Mouse (Mus musculus): ENCODE results near the gene Rgs3. TPM values are rescaled to one million over a fixed set of nuclear protein-coding genes. Genes with fewer than 3 reads are reported as not detected.

Gene Rgs3
- polyA plus RNA-seq, 1 experiment from 2014 or later = 46.7 TPM

DNA sequence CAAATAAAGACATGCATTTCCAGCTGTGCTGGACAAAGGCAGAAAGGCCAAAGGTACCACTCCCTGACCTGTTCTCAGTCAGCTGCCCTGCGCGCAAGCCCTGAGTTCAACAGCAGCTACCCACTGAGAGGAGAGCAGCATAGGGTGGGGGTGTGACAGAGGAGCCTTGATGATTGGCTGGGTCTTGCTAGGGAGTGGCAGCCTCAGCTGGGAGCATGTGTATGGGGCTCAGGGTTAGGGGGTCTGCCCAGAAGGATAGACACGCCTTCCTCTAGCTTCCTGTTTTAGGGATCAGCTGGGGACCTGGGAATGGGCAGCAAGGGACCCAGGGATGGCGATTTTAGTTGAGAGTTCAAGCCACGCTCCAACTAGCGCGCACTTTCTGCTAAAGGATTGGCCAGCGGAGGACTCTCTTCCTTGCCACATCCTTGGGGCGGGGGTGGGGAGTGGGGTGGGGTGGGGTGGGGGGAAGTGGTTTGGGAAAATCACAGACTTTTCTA is 113.9 kb downstream of the Rgs3 start:
- Histone ChIP-seq H3K27ac (replicated peaks) (peak overlapping the region; percentile 59; the same call in 1 of the 2 replicates), H3K4me1 (peaks cover 46% of the 10 kb centered on the region), H3K9ac (replicated peaks) (peak overlapping the region; percentile 87), H3K4me2 (replicated peaks) (peak overlapping the region; percentile 64), H3K4me3 (peak overlapping the region; percentile 63), H3K9me3 (no peaks in the 10 kb centered on the region), H3K27me3 (no peaks in the 10 kb centered on the region), H3K36me3 (no peaks in the 10 kb centered on the region)
- WGBS = 7% methylated on average over 9 of the region's 9 CpGs
- peak; percentile 72 for ATAC-seq (replicated peaks)

DNA sequence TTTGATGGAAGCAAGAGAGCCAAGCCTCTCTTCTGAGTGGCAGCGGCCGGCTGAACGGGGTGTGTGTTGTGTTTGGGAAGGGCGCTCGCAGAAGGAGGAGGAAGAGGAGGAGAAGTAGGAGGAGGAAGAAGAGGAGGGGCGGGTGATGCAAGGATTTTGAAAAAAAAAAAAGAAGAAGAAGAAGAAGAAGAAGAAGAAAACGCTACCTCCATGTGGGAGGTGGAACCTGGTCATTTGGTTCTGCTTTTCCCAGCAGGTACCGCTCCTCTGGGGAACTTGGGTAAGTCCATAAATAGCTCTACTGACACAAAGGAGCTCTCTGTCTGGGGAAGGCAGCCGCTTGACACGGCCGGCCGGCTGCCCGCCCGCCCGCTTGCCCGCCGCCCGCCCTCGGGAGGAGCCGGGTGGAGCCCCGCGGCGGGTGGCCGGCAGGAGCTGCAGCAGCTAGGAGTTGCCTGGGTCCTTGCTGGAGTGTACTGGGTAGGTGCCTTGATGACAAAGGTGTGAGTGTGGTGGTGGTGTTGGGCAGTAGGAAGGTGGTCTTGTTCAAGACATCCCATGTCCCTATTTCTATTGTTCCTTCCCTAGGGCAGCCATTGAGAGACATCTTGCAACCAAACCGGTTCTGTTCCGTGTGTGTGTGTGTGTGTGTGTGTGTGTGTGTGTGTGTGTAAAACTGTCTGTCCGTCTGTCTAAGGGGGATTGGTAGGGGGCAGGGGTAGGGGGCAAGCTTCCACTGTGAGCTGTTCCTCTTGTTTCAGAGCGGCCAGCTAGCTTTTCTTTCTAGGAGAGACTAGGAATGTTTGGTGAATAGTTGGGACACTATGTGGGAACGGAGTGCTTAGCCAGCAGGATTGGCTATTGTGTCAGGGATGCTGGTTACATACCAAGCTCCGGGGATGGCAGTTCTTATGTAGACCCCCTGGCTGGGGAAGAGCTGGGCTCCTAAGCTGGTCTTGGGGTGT is 114.7 kb downstream of the Rgs3 start:
- no peaks in the 10 kb centered on the region for H3K27me3 ChIP-seq
- H3K9me3 ChIP-seq = no peaks in the 10 kb centered on the region
- peak overlapping the region; percentile 63 for H3K4me3 ChIP-seq
- peak overlapping the region; percentile 87 for H3K9ac ChIP-seq (replicated peaks)
- 3% methylated on average over 30 of the region's 30 CpGs for WGBS
- peak overlapping the region; percentile 64 for H3K4me2 ChIP-seq (replicated peaks)
- peak overlapping the region; percentile 59 for H3K27ac ChIP-seq (replicated peaks)
- H3K36me3 ChIP-seq = no peaks in the 10 kb centered on the region
- peak; percentile 47 for ATAC-seq (replicated peaks)
- H3K4me1 ChIP-seq = peaks cover 53% of the 10 kb centered on the region

- H3K36me3 ChIP-seq = no peaks in the 10 kb centered on the region
- ATAC-seq (replicated peaks) = no peak
- WGBS = 80% methylated on average over 2 of the region's 2 CpGs
- peak overlapping the region; percentile 87 for H3K9ac ChIP-seq (replicated peaks)
- peaks cover 56% of the 10 kb centered on the region for H3K4me1 ChIP-seq
- no peaks in the 10 kb centered on the region for H3K27me3 ChIP-seq
- H3K9me3 ChIP-seq = no peaks in the 10 kb centered on the region
- peak overlapping the region; percentile 64 for H3K4me2 ChIP-seq (replicated peaks)
- no peak overlapping the region for H3K27ac ChIP-seq (replicated peaks)
- peak overlapping the region; percentile 63 for H3K4me3 ChIP-seq
Observed at GRCm38 (mm10) chr4:62675394-62675793, 115.7 kb downstream of the Rgs3 start.

DNA sequence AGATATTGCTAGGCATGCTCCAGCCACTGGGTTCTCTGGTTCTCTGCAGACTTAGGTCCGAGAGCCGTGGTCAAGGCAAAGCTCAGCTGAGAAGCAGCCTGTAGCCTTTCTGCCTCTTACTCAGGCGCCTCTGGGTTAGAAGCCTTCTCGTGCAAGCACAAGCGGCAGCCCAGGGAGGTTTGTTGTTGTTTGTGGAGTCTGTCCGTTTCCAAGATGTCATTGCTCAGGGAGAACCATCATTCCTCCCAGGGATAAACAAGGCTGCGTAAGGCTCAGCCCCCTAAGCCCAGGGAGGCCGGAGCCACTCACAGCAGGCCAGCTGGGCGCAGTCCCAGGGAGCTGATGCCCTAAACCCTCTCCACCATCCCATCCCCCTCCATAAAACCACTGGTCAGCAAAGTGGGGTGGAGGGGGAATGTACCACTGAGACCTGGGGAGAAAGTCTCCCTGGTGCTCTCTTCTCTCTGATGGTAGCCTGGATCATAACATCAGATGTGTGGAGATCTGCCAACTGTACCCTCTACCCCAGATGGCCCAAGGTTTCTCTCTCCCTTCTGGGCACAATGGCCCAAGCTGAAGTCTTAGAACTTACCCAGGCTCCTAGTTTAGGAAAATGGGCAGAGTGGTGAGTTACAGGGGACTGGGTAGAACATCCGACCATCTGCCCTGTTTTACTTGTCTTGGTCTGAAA is 117.5 kb downstream of the Rgs3 start:
- H3K9ac ChIP-seq (replicated peaks) = no peak overlapping the region

DNA sequence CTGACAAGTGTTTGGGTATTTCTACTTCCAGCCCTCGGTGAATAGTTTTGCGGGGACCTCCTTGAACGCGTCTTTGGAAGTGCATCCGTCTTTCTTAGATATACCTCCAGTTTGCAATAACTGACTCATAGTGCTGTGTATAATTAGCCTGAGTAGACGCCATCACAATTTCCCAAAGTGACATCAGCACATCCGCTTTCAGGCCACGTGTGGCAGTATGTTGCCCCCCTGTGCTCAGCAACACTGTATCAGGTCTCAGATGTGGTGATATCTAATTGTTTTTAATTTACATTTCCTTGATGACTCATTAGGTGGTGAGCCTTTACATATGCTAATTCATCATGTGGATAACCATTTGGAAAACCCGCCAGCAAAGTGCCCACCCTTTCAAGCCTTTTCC is 119.5 kb downstream of the Rgs3 start:
- Histone ChIP-seq H3K9ac (replicated peaks) (no peak overlapping the region), H3K4me2 (replicated peaks) (no peak overlapping the region), H3K36me3 (0 out of 2 replicates have a peak, but pooled peaks cover 6% of the 10 kb centered on the region), H3K4me3 (no peak overlapping the region), H3K27me3 (no peaks in the 10 kb centered on the region), H3K4me1 (peaks cover 48% of the 10 kb centered on the region), H3K27ac (replicated peaks) (no peak overlapping the region), H3K9me3 (no peaks in the 10 kb centered on the region)
- ATAC-seq (replicated peaks) = no peak
- 63% methylated on average over 9 of the region's 9 CpGs for WGBS

More for the DNA sequence above, 117.5 kb downstream of the Rgs3 start:
- Histone ChIP-seq H3K36me3 (0 out of 2 replicates have a peak, but pooled peaks cover 6% of the 10 kb centered on the region), H3K4me1 (peaks cover 56% of the 10 kb centered on the region), H3K27me3 (no peaks in the 10 kb centered on the region), H3K4me3 (no peak overlapping the region), H3K9me3 (no peaks in the 10 kb centered on the region), H3K27ac (replicated peaks) (no peak overlapping the region), H3K4me2 (replicated peaks) (peak overlapping the region; percentile 64)
- 67% methylated on average over 10 of the region's 10 CpGs for WGBS
- no peak for ATAC-seq (replicated peaks)

DNA sequence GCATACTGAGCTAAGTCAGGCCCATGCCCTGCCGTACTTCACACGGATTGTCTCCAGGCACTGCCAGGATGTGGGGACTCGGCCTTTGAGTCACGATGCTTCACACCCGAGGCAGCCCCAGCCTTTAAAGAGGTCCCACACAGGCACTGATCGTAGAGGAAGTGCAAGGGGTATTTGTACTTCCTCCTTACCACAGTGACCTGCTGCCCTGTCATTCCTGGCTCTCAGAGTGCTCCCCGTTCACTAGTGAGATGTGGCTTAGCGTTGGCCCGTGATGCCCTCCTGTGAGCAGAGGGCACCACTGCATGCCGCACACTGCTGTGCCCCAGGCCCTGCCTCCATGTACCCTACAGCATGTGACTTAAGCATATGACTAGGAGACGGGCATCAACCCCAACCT is 121.8 kb downstream of the Rgs3 start:
- Histone ChIP-seq H3K27ac (replicated peaks) (no peak overlapping the region), H3K9me3 (no peaks in the 10 kb centered on the region), H3K36me3 (0 out of 2 replicates have a peak, but pooled peaks cover 6% of the 10 kb centered on the region), H3K4me2 (replicated peaks) (no peak overlapping the region), H3K4me1 (peaks cover 27% of the 10 kb centered on the region), H3K27me3 (no peaks in the 10 kb centered on the region), H3K9ac (replicated peaks) (no peak overlapping the region), H3K4me3 (no peak overlapping the region)
- no peak for ATAC-seq (replicated peaks)
- WGBS = 86% methylated on average over 11 of the region's 11 CpGs

GRCm38 (mm10) chr4:62682371-62682770 is 122.7 kb downstream of the Rgs3 start:
- ATAC-seq (replicated peaks) = no peak
- H3K27me3 ChIP-seq = no peaks in the 10 kb centered on the region
- no peak overlapping the region for H3K9ac ChIP-seq (replicated peaks)
- H3K4me2 ChIP-seq (replicated peaks) = no peak overlapping the region
- H3K27ac ChIP-seq (replicated peaks) = no peak overlapping the region
- H3K9me3 ChIP-seq = no peaks in the 10 kb centered on the region
- WGBS = 89% methylated on average over 8 of the region's 8 CpGs
- H3K36me3 ChIP-seq = 0 out of 2 replicates have a peak, but pooled peaks cover 6% of the 10 kb centered on the region
- H3K4me3 ChIP-seq = no peak overlapping the region
- peaks cover 18% of the 10 kb centered on the region for H3K4me1 ChIP-seq

GRCm38 (mm10) chr4:62683148-62683547 is 123.5 kb downstream of the Rgs3 start:
- 0 out of 2 replicates have a peak, but pooled peaks cover 6% of the 10 kb centered on the region for H3K36me3 ChIP-seq
- ATAC-seq (replicated peaks) = no peak
- no peaks in the 10 kb centered on the region for H3K27me3 ChIP-seq
- no peak overlapping the region for H3K4me2 ChIP-seq (replicated peaks)
- peaks cover 12% of the 10 kb centered on the region for H3K4me1 ChIP-seq
- no peak overlapping the region for H3K27ac ChIP-seq (replicated peaks)
- H3K9ac ChIP-seq (replicated peaks) = no peak overlapping the region
- 92% methylated on average over 6 of the region's 6 CpGs for WGBS
- no peaks in the 10 kb centered on the region for H3K9me3 ChIP-seq
- no peak overlapping the region for H3K4me3 ChIP-seq

DNA sequence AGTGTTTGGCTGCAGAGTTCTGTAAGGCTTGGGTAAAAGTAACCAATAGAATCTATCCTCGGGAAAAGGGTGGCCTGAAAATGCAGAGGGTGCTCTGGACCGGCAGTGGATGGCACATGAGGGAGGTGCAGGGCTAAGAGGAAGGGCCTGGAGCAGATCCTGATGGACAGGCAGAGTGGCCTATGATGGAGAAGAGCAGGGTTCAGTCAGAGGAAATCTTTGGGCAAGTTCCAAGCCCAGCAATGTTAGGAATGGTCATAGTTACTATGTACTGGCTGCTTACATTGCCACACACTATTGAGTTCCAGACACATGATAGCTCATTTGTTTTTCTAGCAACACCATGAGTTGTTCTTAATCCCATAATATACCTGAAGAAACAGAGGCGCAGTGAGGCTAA is 124.7 kb downstream of the Rgs3 start:
- 89% methylated on average over 3 of the region's 3 CpGs for WGBS
- H3K4me2 ChIP-seq (replicated peaks) = no peak overlapping the region

GRCm38 (mm10) chr4:62685268-62685667 is 125.6 kb downstream of the Rgs3 start:
- H3K4me1 ChIP-seq = no peaks in the 10 kb centered on the region
- no peak overlapping the region for H3K4me2 ChIP-seq (replicated peaks)
- no peak overlapping the region for H3K9ac ChIP-seq (replicated peaks)
- H3K27me3 ChIP-seq = no peaks in the 10 kb centered on the region
- H3K9me3 ChIP-seq = no peaks in the 10 kb centered on the region
- no peak overlapping the region for H3K4me3 ChIP-seq
- ATAC-seq (replicated peaks) = no peak
- no peak overlapping the region for H3K27ac ChIP-seq (replicated peaks)
- 0 out of 2 replicates have a peak, but pooled peaks cover 6% of the 10 kb centered on the region for H3K36me3 ChIP-seq
- 86% methylated on average over 10 of the region's 10 CpGs for whole genome bisulfite sequencing

More for the DNA sequence above, 124.7 kb downstream of the Rgs3 start:
- Histone ChIP-seq H3K27me3 (no peaks in the 10 kb centered on the region), H3K9me3 (no peaks in the 10 kb centered on the region), H3K9ac (replicated peaks) (no peak overlapping the region), H3K4me3 (no peak overlapping the region), H3K4me1 (peaks cover 2% of the 10 kb centered on the region), H3K36me3 (0 out of 2 replicates have a peak, but pooled peaks cover 6% of the 10 kb centered on the region), H3K27ac (replicated peaks) (no peak overlapping the region)
- no peak for ATAC-seq (replicated peaks)

GRCm38 (mm10) chr4:62686769-62687168 is 127.1 kb downstream of the Rgs3 start:
- Histone ChIP-seq H3K4me3 (no peak overlapping the region), H3K4me2 (replicated peaks) (no peak overlapping the region), H3K36me3 (no peaks in the 10 kb centered on the region; the same call in 1 of the 2 replicates), H3K4me1 (no peaks in the 10 kb centered on the region), H3K27ac (replicated peaks) (no peak overlapping the region), H3K9me3 (no peaks in the 10 kb centered on the region), H3K27me3 (no peaks in the 10 kb centered on the region), H3K9ac (replicated peaks) (no peak overlapping the region)
- ATAC-seq (replicated peaks) = no peak
- WGBS = 38% methylated on average over 1 of the region's 1 CpGs

- no peaks in the 10 kb centered on the region for H3K4me1 ChIP-seq
- H3K27me3 ChIP-seq = no peaks in the 10 kb centered on the region
- WGBS = 81% methylated on average over 5 of the region's 5 CpGs
- H3K36me3 ChIP-seq = peaks cover 3% of the 10 kb centered on the region
- H3K27ac ChIP-seq (replicated peaks) = no peak overlapping the region
- no peak overlapping the region for H3K9ac ChIP-seq (replicated peaks)
- H3K4me2 ChIP-seq (replicated peaks) = no peak overlapping the region
- H3K9me3 ChIP-seq = no peaks in the 10 kb centered on the region
- H3K4me3 ChIP-seq = no peak overlapping the region
- no peak for ATAC-seq (replicated peaks)
Observed at GRCm38 (mm10) chr4:62688142-62688541, 128.5 kb downstream of the Rgs3 start.

All from forebrain, embryonic 15.5 days (tissue).